ENCODE assay signal across 13 mouse cellular contexts in the genomic region with DNA sequence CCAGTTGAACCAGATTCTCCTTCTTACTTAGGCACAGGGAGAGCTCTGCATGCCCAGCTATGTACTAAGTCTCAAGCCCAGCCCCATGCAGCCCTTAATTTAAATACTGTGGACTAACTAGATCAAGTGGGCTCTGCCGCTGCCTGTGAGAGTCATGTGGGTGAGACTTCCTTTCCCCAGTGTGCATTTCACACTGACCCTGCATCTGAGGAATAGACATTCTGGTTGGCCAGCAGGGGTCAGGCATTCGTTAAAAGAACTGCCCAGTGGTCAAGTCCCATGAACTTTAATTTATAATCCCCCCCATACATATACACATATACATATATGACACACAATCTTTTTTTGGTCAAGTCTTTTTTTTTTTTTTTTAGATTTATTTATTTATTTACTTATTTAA. TPM values are rescaled to one million over a fixed set of nuclear protein-coding genes. Genes with fewer than 3 reads are reported as not detected.
DNase-seq lines count a peak whose midpoint lies in the region; ATAC-seq and TF ChIP-seq lines count a peak whose summit lies in the region.
"Had no signal": no experiment of that assay in that cellular context is flagged by ENCODE, and none has a peak within 500 bp of the region (broad histone marks: within the 10 kb centered on the region; RNA-seq: fewer than 3 reads in every experiment).

No protein-coding gene starts in this region.

- H3K4me3 ChIP-seq in kidney, embryonic 16.5 days (ENCODE audit: low read length), result no peak overlapping the region
- no peak overlapping the region for H3K4me3 ChIP-seq in ES-E14 (ENCODE audit: insufficient read depth in 1 of 2, low read depth in 1 of 2, low read length in 2 of 2, poor library complexity in 1 of 2, severe bottlenecking in 1 of 2)
- no peak overlapping the region for H3K4me3 ChIP-seq in limb, embryonic 10.5 days
- H3K4me3 ChIP-seq: forebrain, embryonic 10.5 days; hindbrain, embryonic 12.5 days had no signal

- DNase-seq in kidney, adult 11 months, result no peak
- DNase-seq in 416B (ENCODE audit: low read depth) (peak; percentile 69), ES-E14 (ENCODE audit: low read depth, low spot score) (no peak)
- DNase-seq in lung, postnatal 10 days, result peak; percentile 40
- DNase-seq in layer of hippocampus, adult 9-10 months (ENCODE audit: low spot score), result no peak
- no peak for DNase-seq in limb, embryonic 10.5 days (ENCODE audit: low spot score)
- DNase-seq: adrenal gland, adult 2 months; gastrocnemius, postnatal 25 days; right cerebral cortex, adult 18-20 months had no signal

- 0 out of 2 replicates have a peak, but pooled peaks have one; percentile 10 for ATAC-seq in kidney, embryonic 16.5 days (ENCODE audit: low FRiP score, low TSS enrichment)

- H3K27ac ChIP-seq in kidney, embryonic 16.5 days (ENCODE audit: low read length), result no peak overlapping the region
- H3K27ac ChIP-seq in ES-E14 (ENCODE audit: insufficient read depth, low read depth, low read length, poor library complexity, severe bottlenecking), result no peak overlapping the region
- H3K27ac ChIP-seq in limb, embryonic 10.5 days, result no peak overlapping the region
- H3K27ac ChIP-seq: forebrain, embryonic 10.5 days; hindbrain, embryonic 12.5 days had no signal

- no peak overlapping the region for H3K9ac ChIP-seq in kidney, embryonic 16.5 days (replicated peaks; ENCODE audit: low read length)
- H3K9ac ChIP-seq in ES-E14 (ENCODE audit: insufficient read depth, low read depth, low read length, poor library complexity, severe bottlenecking), result no peak overlapping the region
- H3K9ac ChIP-seq: hindbrain, embryonic 12.5 days had no signal

- in situ Hi-C loops in ES-E14 (cut with MboI; ENCODE audit: low sequenced_read_pairs in 2 of 2, unreplicated experiment in 2 of 2), result no loop called here

- no peaks in the 10 kb centered on the region for H3K9me3 ChIP-seq in kidney, embryonic 16.5 days (ENCODE audit: low read length)
- no peaks in the 10 kb centered on the region for H3K9me3 ChIP-seq in ES-E14 (ENCODE audit: control insufficient read depth, insufficient read depth, low read depth, low read length)
- no peaks in the 10 kb centered on the region for H3K9me3 ChIP-seq in limb, embryonic 10.5 days (replicated peaks)
- H3K9me3 ChIP-seq: forebrain, embryonic 10.5 days; G1E; hindbrain, embryonic 12.5 days had no signal

- H3K36me3 ChIP-seq in kidney, embryonic 16.5 days (ENCODE audit: insufficient read depth, low read length), result peaks cover 7% of the 10 kb centered on the region; the same call in 1 of the 2 replicates
- peaks cover 10% of the 10 kb centered on the region; the same call in 1 of the 2 replicates for H3K36me3 ChIP-seq in ES-E14 (ENCODE audit: control insufficient read depth, insufficient read depth, low read length, poor library complexity, severe bottlenecking)
- H3K36me3 ChIP-seq in limb, embryonic 10.5 days, result peaks cover 38% of the 10 kb centered on the region

- peaks cover 10% of the 10 kb centered on the region for H3K4me1 ChIP-seq in kidney, embryonic 16.5 days (ENCODE audit: insufficient read depth, low read length)
- H3K4me1 ChIP-seq in ES-E14 (ENCODE audit: control insufficient read depth in 2 of 2, insufficient read depth in 2 of 2, low read length in 2 of 2, poor library complexity in 1 of 2), result peaks cover 0 to 26% of the 10 kb centered on the region in 2 experiments; a peak in 2 of 4 replicates
- peaks cover 56% of the 10 kb centered on the region for H3K4me1 ChIP-seq in limb, embryonic 10.5 days

- H3K4me2 ChIP-seq in kidney, embryonic 16.5 days (replicated peaks; ENCODE audit: low read depth, low read length), result no peak overlapping the region
- H3K4me2 ChIP-seq: hindbrain, embryonic 12.5 days had no signal

- 47% methylated on average over 2 of the region's 2 CpGs for WGBS in kidney, embryonic 16.5 days
- 54% methylated on average over 2 of the region's 2 CpGs for WGBS in limb, embryonic 10.5 days

- no peaks in the 10 kb centered on the region for H3K27me3 ChIP-seq in kidney, embryonic 16.5 days (ENCODE audit: insufficient read depth, low read length)
- no peaks in the 10 kb centered on the region for H3K27me3 ChIP-seq in limb, embryonic 10.5 days (ENCODE audit: low read depth, poor library complexity, severe bottlenecking)
- H3K27me3 ChIP-seq: hindbrain, embryonic 12.5 days had no signal

TF ChIP-seq in ES-E14, 5 proteins besides CTCF, POLR2A, EP300 and RAD21:
- no peak for TF ChIP-seq CHD2 (IDR thresholded peaks at IDR 0.05; ENCODE audit: low read depth, low read length)
- 0 out of 2 replicates have a peak, but pooled peaks have one; percentile 35 for TF ChIP-seq ZNF384 (IDR thresholded peaks at IDR 0.05; ENCODE audit: low read depth, low read length)

RNA-seq across cellular contexts. Expression of gene Prep, which starts 15.7 kb away (rescaled TPM):
- 26.6 and 26.7 TPM in 2 replicates for polyA plus RNA-seq in kidney, embryonic 16.5 days (2015; fragmentation: Nextera tagmentation; extraction: Ambion mirVana)
- 8.8 and 12.9 TPM in 2 replicates for total RNA-seq in ES-E14 (2012; rRNA removed)
- 41.1 and 42.7 TPM in 2 replicates for polyA plus RNA-seq in limb, embryonic 10.5 days (2016; fragmentation: Nextera tagmentation; extraction: Ambion mirVana)

Comparison
In these comparisons a context has a peak if more than half of its experiments do, and no peak if none do; other contexts are left out.
1. DNase-seq: peak in 416B (single experiment) and lung, postnatal 10 days (single experiment); none in kidney, adult 11 months (single experiment), ES-E14 (single experiment), layer of hippocampus, adult 9-10 months (single experiment) and limb, embryonic 10.5 days (single experiment).